Mouse (Mus musculus) stomach, embryonic 16.5 days (tissue): ENCODE data around the gene 9330161L09Rik. TPM values are rescaled to one million over a fixed set of nuclear protein-coding genes. Genes with fewer than 3 reads are reported as not detected.
A peak's percentile ranks its signal among the peaks of the same experiment; 100 is the strongest.
"Not testable (repeated sequence)": the region's sequence is repeated elsewhere in the genome, so short reads cannot be mapped to it uniquely, and the experiment has no call there.

Experiments used
- ATAC-seq: fragments of 200-750 bp; cut with Nextera tagmentation; 2 replicates; pipeline ENCODE4 v1.8.0; 2017; ENCODE audit warnings: moderate number of reproducible peaks, moderate TSS enrichment; ENCODE audit not compliant: insufficient read depth, low FRiP score
- H3K27ac ChIP-seq: fragments of 300-500 bp; sonication (generic); 2 replicates; pipeline ENCODE4 v1.5.1; 2014; ENCODE audit warnings: low read length
- H3K27me3 ChIP-seq: fragments of 300-500 bp; sonication (generic); 2 replicates; pipeline ENCODE4 v1.6.1; 2014; ENCODE audit warnings: low read length, control low read depth, mixed read lengths; ENCODE audit not compliant: control insufficient read depth, insufficient read depth
- H3K36me3 ChIP-seq: fragments of 300-500 bp; sonication (generic); 2 replicates; pipeline ENCODE4 v1.6.1; 2014; ENCODE audit warnings: low read length; ENCODE audit not compliant: control insufficient read depth, insufficient read depth
- H3K4me1 ChIP-seq: fragments of 300-500 bp; sonication (generic); 2 replicates; pipeline ENCODE4 v1.6.1; 2014; ENCODE audit warnings: low read length, control low read depth, mixed read lengths; ENCODE audit not compliant: control insufficient read depth, insufficient read depth
- H3K4me2 ChIP-seq: fragments of 300-500 bp; sonication (generic); 2 replicates; pipeline ENCODE4 v1.6.1; 2014; ENCODE audit warnings: low read depth, low read length, mixed read lengths
- H3K4me3 ChIP-seq: fragments of 300-500 bp; sonication (generic); replicated peaks from 2 replicates; pipeline ENCODE4 v1.5.1; 2014; ENCODE audit warnings: mild to moderate bottlenecking, low read length
- H3K9ac ChIP-seq: fragments of 300-500 bp; sonication (generic); 2 replicates; pipeline ENCODE4 v1.6.1; 2014; ENCODE audit warnings: low read length
- H3K9me3 ChIP-seq: fragments of 300-500 bp; sonication (generic); replicated peaks from 2 replicates; pipeline ENCODE4 v1.6.1; 2016; ENCODE audit warnings: low read length, control low read depth; ENCODE audit not compliant: control insufficient read depth
- WGBS: fragments of 180-500 bp; shearing (Covaris S2); extraction: QIAGEN DNeasy Blood & Tissue Kit; methylation state at CpG from one replicate; pipeline ENCODE4 v1.1.7; 2014; 5-methylcytosine and 5-hydroxymethylcytosine counted together
- polyA plus RNA-seq: library from polyadenylated mRNA; unstranded; fragments of >200 nt; fragmentation: Nextera tagmentation; extraction: Ambion mirVana; gene quantifications from 2 replicates; pipeline ENCODE4 v1.2.1, GENCODE M21; 2015

Gene 9330161L09Rik
- polyA plus RNA-seq = 0.18 and 0.39 TPM in 2 replicates

- 90% methylated on average over 4 of the region's 4 CpGs for WGBS
- H3K4me2 ChIP-seq = no peak within 1 kb of the TSS
- peaks cover 25% of the 10 kb centered on the region for H3K36me3 ChIP-seq
- H3K9me3 ChIP-seq = no peaks in the 10 kb centered on the region
- H3K27ac ChIP-seq = no peak within 1 kb of the TSS
- no peaks in the 10 kb centered on the region for H3K27me3 ChIP-seq
- no peaks in the 10 kb centered on the region for H3K4me1 ChIP-seq
- H3K9ac ChIP-seq = no peak within 1 kb of the TSS
- no peak for ATAC-seq
- no peak within 1 kb of the TSS for H3K4me3 ChIP-seq
These were observed at the start of gene 9330161L09Rik for GRCm38 (mm10) chr12:103407720-103408119. Gene 9330161L09Rik, minus strand, starts transcription at chr12:103407820.

GRCm38 (mm10) chr12:103457140-103457539 is 49.5 kb upstream of the 9330161L09Rik start, which contains the start of gene Ifi27l2b:
Gene Ifi27l2b, minus strand, starts transcription at chr12:103457223.
- no peak within 1 kb of the TSS for H3K9ac ChIP-seq
- no peak within 1 kb of the TSS for H3K27ac ChIP-seq
- H3K4me1 ChIP-seq = no peaks in the 10 kb centered on the region
- no peak within 1 kb of the TSS for H3K4me3 ChIP-seq
- H3K36me3 ChIP-seq = no peaks in the 10 kb centered on the region
- no peaks in the 10 kb centered on the region for H3K27me3 ChIP-seq
- ATAC-seq = peak; percentile 86
- 52% methylated on average over 3 of the region's 3 CpGs for WGBS
- no peaks in the 10 kb centered on the region for H3K9me3 ChIP-seq
- no peak within 1 kb of the TSS for H3K4me2 ChIP-seq

GRCm38 (mm10) chr12:103456727-103457126 is 49.1 kb upstream of the 9330161L09Rik start:
- not testable (repeated sequence) for H3K4me1 ChIP-seq, H3K9ac ChIP-seq, ATAC-seq, H3K36me3 ChIP-seq, H3K4me2 ChIP-seq, H3K9me3 ChIP-seq, H3K27me3 ChIP-seq, H3K27ac ChIP-seq, H3K4me3 ChIP-seq
- no CpG with 5 or more reads among the region's 1 CpGs for WGBS

- Histone ChIP-seq H3K4me2 (no peak overlapping the region), H3K27me3 (no peaks in the 10 kb centered on the region), H3K9me3 (no peaks in the 10 kb centered on the region), H3K36me3 (no peaks in the 10 kb centered on the region), H3K9ac (no peak overlapping the region), H3K4me3 (no peak overlapping the region), H3K27ac (no peak overlapping the region), H3K4me1 (no peaks in the 10 kb centered on the region)
- peak; percentile 49; the same call in 1 of the 2 replicates for ATAC-seq
These were observed 45.7 kb upstream of the 9330161L09Rik start for GRCm38 (mm10) chr12:103453361-103453760.

GRCm38 (mm10) chr12:103445060-103445459 is 37.4 kb upstream of the 9330161L09Rik start:
- no peaks in the 10 kb centered on the region for H3K27me3 ChIP-seq
- no peaks in the 10 kb centered on the region for H3K9me3 ChIP-seq
- 74% methylated on average over 3 of the region's 3 CpGs for WGBS
- H3K4me1 ChIP-seq = no peaks in the 10 kb centered on the region
- H3K36me3 ChIP-seq = no peaks in the 10 kb centered on the region
- H3K4me2 ChIP-seq = no peak overlapping the region
- no peak overlapping the region for H3K27ac ChIP-seq
- ATAC-seq = no peak
- H3K9ac ChIP-seq = no peak overlapping the region
- H3K4me3 ChIP-seq = no peak overlapping the region

- not testable (repeated sequence) for H3K27me3 ChIP-seq, H3K9me3 ChIP-seq, H3K9ac ChIP-seq, H3K36me3 ChIP-seq, ATAC-seq, H3K4me3 ChIP-seq, H3K4me2 ChIP-seq, H3K4me1 ChIP-seq, H3K27ac ChIP-seq
- WGBS = 29% methylated on average over 6 of the region's 7 CpGs
These were observed 36.6 kb upstream of the 9330161L09Rik start for GRCm38 (mm10) chr12:103444261-103444660.

GRCm38 (mm10) chr12:103443524-103443923 is 35.9 kb upstream of the 9330161L09Rik start, which contains the start of gene Ifi27l2a:
Gene Ifi27l2a, minus strand, starts transcription at chr12:103443680.
- Histone ChIP-seq H3K36me3 (no peaks in the 10 kb centered on the region), H3K27me3 (no peaks in the 10 kb centered on the region), H3K4me1 (no peaks in the 10 kb centered on the region), H3K27ac (no peak within 1 kb of the TSS), H3K4me2 (no peak within 1 kb of the TSS), H3K9me3 (no peaks in the 10 kb centered on the region), H3K9ac (no peak within 1 kb of the TSS; the same call in 1 of the 2 replicates), H3K4me3 (0 out of 2 replicates have a peak within 1 kb of the TSS, but pooled peaks have one; percentile 9)
- no peak for ATAC-seq
- WGBS = 55% methylated on average over 3 of the region's 3 CpGs

- Histone ChIP-seq H3K27ac (no peak overlapping the region), H3K9ac (no peak overlapping the region), H3K4me3 (no peak overlapping the region), H3K4me2 (no peak overlapping the region), H3K9me3 (no peaks in the 10 kb centered on the region), H3K4me1 (no peaks in the 10 kb centered on the region), H3K36me3 (no peaks in the 10 kb centered on the region), H3K27me3 (no peaks in the 10 kb centered on the region)
- WGBS = 74% methylated on average over 1 of the region's 1 CpGs
- ATAC-seq = no peak
These were observed 30.0 kb upstream of the 9330161L09Rik start for GRCm38 (mm10) chr12:103437601-103438000.

- H3K4me1 ChIP-seq = no peaks in the 10 kb centered on the region
- H3K9ac ChIP-seq = no peak overlapping the region
- H3K36me3 ChIP-seq = no peaks in the 10 kb centered on the region
- ATAC-seq = no peak
- peak overlapping the region; percentile 41 for H3K4me2 ChIP-seq
- H3K27ac ChIP-seq = peak overlapping the region; percentile 91
- no peaks in the 10 kb centered on the region for H3K27me3 ChIP-seq
- no peaks in the 10 kb centered on the region for H3K9me3 ChIP-seq
- peak overlapping the region; percentile 35; the same call in 1 of the 2 replicates for H3K4me3 ChIP-seq
These were observed 27.2 kb upstream of the 9330161L09Rik start for GRCm38 (mm10) chr12:103434861-103435260.
